Comparison of ENCODE assay signal across 15 mouse cellular contexts in genomic region chr3:121973761-121974160, GRCm38 (mm10). TPM values are rescaled to one million over a fixed set of nuclear protein-coding genes. Genes with fewer than 3 reads are reported as not detected.
DNase-seq lines count a peak whose midpoint lies in the region; ATAC-seq lines count a peak whose summit lies in the region.
"Had no signal": no experiment of that assay in that cellular context is flagged by ENCODE, and none has a peak within 500 bp of the region (broad histone marks: within the 10 kb centered on the region; RNA-seq: fewer than 3 reads in every experiment).

No protein-coding gene starts in this region.

- peak overlapping the region; percentile 33; the same call in 1 of the 2 replicates for H3K9ac ChIP-seq in heart, embryonic 16.5 days (ENCODE audit: low read length)
- H3K9ac ChIP-seq: embryonic facial prominence, embryonic 13.5 days; forebrain, embryonic 15.5 days had no signal

- no peaks in the 10 kb centered on the region for H3K27me3 ChIP-seq in heart, embryonic 16.5 days (ENCODE audit: control insufficient read depth, insufficient read depth, low read length)
- H3K27me3 ChIP-seq: embryonic facial prominence, embryonic 13.5 days had no signal

- H3K4me3 ChIP-seq in heart, embryonic 16.5 days (ENCODE audit: low read length), result 0 out of 2 replicates have a peak overlapping the region, but pooled peaks have one; percentile 2
- H3K4me3 ChIP-seq: embryonic facial prominence, embryonic 13.5 days; forebrain, embryonic 15.5 days; myocyte had no signal

- H3K9me3 ChIP-seq in heart, embryonic 16.5 days (replicated peaks; ENCODE audit: control insufficient read depth, low read length), result no peaks in the 10 kb centered on the region
- H3K9me3 ChIP-seq: embryonic facial prominence, embryonic 13.5 days; forebrain, embryonic 15.5 days had no signal

- DNase-seq in cerebellum, postnatal 14 days, result peak; percentile 14 to 16
- no peak for DNase-seq in cerebellum, adult 18-20 months
- DNase-seq in kidney, postnatal 10 days, result peak; percentile 55
- DNase-seq in kidney, adult 11 months, result no peak
- DNase-seq in brain, adult 2 months (ENCODE audit: low read depth, low spot score), result peak; percentile 12
- DNase-seq in layer of hippocampus, adult 9-10 months (ENCODE audit: low spot score), result no peak
- DNase-seq in layer of hippocampus, postnatal 36 days, result no peak
- DNase-seq: B cell, adult 2 months; liver; right cerebral cortex, postnatal 25 days had no signal

- H3K4me1 ChIP-seq in heart, embryonic 16.5 days (ENCODE audit: control insufficient read depth, insufficient read depth, low read length), result peaks cover 17% of the 10 kb centered on the region

- H3K4me2 ChIP-seq in heart, embryonic 16.5 days (ENCODE audit: low read depth, low read length), result peak overlapping the region; percentile 25; the same call in 1 of the 2 replicates
- H3K4me2 ChIP-seq: embryonic facial prominence, embryonic 13.5 days; forebrain, embryonic 15.5 days had no signal

- 0 out of 2 replicates have a peak overlapping the region, but pooled peaks have one; percentile 2 for H3K27ac ChIP-seq in heart, embryonic 16.5 days (ENCODE audit: low read length)
- H3K27ac ChIP-seq: embryonic facial prominence, embryonic 13.5 days; forebrain, embryonic 15.5 days had no signal

- whole genome bisulfite sequencing in heart, embryonic 16.5 days, result 35% methylated on average over 5 of the region's 5 CpGs

- ATAC-seq in heart, embryonic 16.5 days (replicated peaks; ENCODE audit: extremely low read depth, insufficient read depth, low FRiP score), result no peak
- ATAC-seq: forebrain, embryonic 15.5 days; hindbrain, embryonic 16.5 days had no signal

- H3K36me3 ChIP-seq in heart, embryonic 16.5 days (ENCODE audit: control insufficient read depth, insufficient read depth), result 0 out of 2 replicates have a peak, but pooled peaks cover 4% of the 10 kb centered on the region
- H3K36me3 ChIP-seq: embryonic facial prominence, embryonic 13.5 days; forebrain, embryonic 15.5 days had no signal

RNA-seq across cellular contexts. Expression of gene Arhgap29, which starts 21.4 kb away (rescaled TPM):
- polyA plus RNA-seq in heart, embryonic 16.5 days (2015; fragmentation: Nextera tagmentation; extraction: Ambion mirVana), result 48.3 and 48.5 TPM in 2 replicates
- 10 to 100 TPM; 15.7 to 17.6 TPM for total RNA-seq in layer of hippocampus, postnatal 36 days (2021)

Comparison
In these comparisons a context has a peak if more than half of its experiments do, and no peak if none do; other contexts are left out.
1. DNase-seq: peak in cerebellum, postnatal 14 days (2 of 2), kidney, postnatal 10 days (single experiment) and brain, adult 2 months (single experiment); none in cerebellum, adult 18-20 months (0 of 2), kidney, adult 11 months (single experiment), layer of hippocampus, adult 9-10 months (single experiment) and layer of hippocampus, postnatal 36 days (0 of 2).